Mouse (Mus musculus): Measurements from ENCODE around the gene Cdkn1a. TPM values are rescaled to one million over a fixed set of nuclear protein-coding genes. Genes with fewer than 3 reads are reported as not detected.

Gene Cdkn1a
- polyA plus RNA-seq, 1 experiment, result 171 TPM

DNA sequence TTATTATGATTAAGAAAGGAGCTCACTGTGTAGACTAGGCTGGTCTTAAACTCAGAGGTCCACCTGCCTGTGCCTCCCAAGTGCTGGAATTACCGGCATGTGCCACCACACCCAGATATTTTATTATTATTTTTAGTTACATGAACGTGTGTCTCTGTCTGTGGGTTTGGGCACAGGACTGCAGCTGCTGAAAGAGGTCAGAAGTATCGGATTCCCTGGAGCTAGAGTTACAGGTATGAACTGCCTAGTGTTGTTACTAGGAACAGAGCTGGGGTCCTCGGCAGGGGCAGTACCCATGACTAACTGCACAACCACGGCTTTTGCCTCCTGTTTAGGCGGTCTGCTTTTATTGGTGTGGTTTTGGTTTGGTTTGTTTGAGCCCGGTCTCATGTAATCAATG, 34.6 kb upstream of the Cdkn1a start:
- H3K27ac ChIP-seq (ENCODE audit: insufficient read depth, low read length), result no peak overlapping the region
- no peaks in the 10 kb centered on the region for H3K9me3 ChIP-seq (replicated peaks; ENCODE audit: control insufficient read depth, insufficient read depth, low read length, poor library complexity, severe bottlenecking)
- H3K27me3 ChIP-seq (ENCODE audit: control insufficient read depth, insufficient read depth, low read length, poor library complexity, severe bottlenecking), result no peaks in the 10 kb centered on the region
- no peak overlapping the region for H3K9ac ChIP-seq (ENCODE audit: low read depth, poor library complexity, severe bottlenecking)
- no peaks in the 10 kb centered on the region for H3K36me3 ChIP-seq (ENCODE audit: control insufficient read depth, insufficient read depth, low read length, poor library complexity, severe bottlenecking)
- H3K4me3 ChIP-seq (ENCODE audit: low read depth, low read length), result no peak overlapping the region
- TF ChIP-seq CTCF (IDR thresholded peaks at IDR 0.05; ENCODE audit: low read depth, low read length) (no peak), EP300 (IDR thresholded peaks at IDR 0.05; ENCODE audit: insufficient read depth, low read depth, low read length) (no peak)
- peaks cover 7% of the 10 kb centered on the region for H3K4me1 ChIP-seq (ENCODE audit: control insufficient read depth, insufficient read depth, low read length)

DNA sequence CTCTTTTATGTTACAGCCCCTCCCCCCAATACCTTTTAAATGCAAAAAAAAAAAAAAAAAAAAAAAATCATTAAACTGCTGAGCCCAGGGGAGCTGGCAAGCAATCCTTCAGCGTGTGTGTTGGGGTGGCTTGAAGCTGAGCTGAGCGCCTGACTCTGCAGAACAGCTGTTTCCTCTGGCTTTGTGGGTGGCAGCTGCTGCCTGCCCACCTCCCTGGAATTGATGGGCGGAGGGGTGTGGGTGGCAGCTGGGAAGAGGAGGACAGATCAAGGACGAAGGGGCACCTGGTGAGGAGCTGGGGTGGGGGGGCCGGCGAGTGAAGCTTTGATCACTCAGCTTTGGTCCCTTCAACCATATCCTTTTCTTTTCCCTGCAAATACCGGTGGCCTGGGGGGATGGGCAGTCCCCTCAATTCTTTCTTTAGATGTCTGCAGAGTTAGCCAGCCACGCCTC, 34.1 kb upstream of the Cdkn1a start:
- H3K9ac ChIP-seq (ENCODE audit: low read depth, poor library complexity, severe bottlenecking), result no peak overlapping the region
- H3K4me1 ChIP-seq (ENCODE audit: control insufficient read depth, insufficient read depth, low read length), result peaks cover 7% of the 10 kb centered on the region
- TF ChIP-seq POLR2A (IDR thresholded peaks at IDR 0.05; ENCODE audit: insufficient read depth, low read length) (no peak), EP300 (IDR thresholded peaks at IDR 0.05; ENCODE audit: insufficient read depth, low read depth, low read length) (peak; percentile 82; the same call in 1 of the 2 replicates)
- no peaks in the 10 kb centered on the region for H3K9me3 ChIP-seq (replicated peaks; ENCODE audit: control insufficient read depth, insufficient read depth, low read length, poor library complexity, severe bottlenecking)
- 0 out of 2 replicates have a peak overlapping the region, but pooled peaks have one; percentile 12 for H3K27ac ChIP-seq (ENCODE audit: insufficient read depth, low read length)
- no peak overlapping the region for H3K4me3 ChIP-seq (ENCODE audit: low read depth, low read length)
- H3K27me3 ChIP-seq (ENCODE audit: control insufficient read depth, insufficient read depth, low read length, poor library complexity, severe bottlenecking), result no peaks in the 10 kb centered on the region
- H3K36me3 ChIP-seq (ENCODE audit: control insufficient read depth, insufficient read depth, low read length, poor library complexity, severe bottlenecking), result no peaks in the 10 kb centered on the region

DNA sequence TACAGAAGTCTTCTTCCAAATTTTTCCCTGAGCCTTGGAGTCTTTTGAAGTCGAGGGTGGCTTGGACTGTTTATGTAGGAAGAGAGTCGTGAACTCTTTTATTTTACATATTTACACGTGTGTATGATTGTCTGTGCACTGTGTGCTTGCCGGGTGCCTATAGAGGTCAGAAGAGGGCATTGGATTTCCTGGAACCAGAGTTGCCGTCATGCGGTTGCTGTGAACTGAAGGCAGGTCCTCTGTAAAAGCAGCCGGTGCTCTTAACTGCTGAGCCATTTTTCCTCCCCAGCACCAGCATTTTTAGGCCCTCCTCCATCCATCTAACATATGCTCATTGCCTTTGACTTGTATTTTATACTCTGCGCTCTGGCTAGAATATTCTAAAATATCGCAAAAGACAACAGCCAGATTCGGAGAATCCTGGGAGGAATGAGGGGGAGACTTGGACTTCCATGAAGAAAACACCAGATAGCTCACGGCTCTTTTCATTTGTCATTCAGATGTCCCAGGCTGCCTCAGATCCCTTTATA, 33.4 kb upstream of the Cdkn1a start:
- H3K9me3 ChIP-seq (replicated peaks; ENCODE audit: control insufficient read depth, insufficient read depth, low read length, poor library complexity, severe bottlenecking), result no peaks in the 10 kb centered on the region
- TF ChIP-seq EP300 (IDR thresholded peaks at IDR 0.05; ENCODE audit: insufficient read depth, low read depth, low read length) (no peak), POLR2A (IDR thresholded peaks at IDR 0.05; ENCODE audit: insufficient read depth, low read length) (no peak), CTCF (IDR thresholded peaks at IDR 0.05; ENCODE audit: low read depth, low read length) (no peak)
- peaks cover 7% of the 10 kb centered on the region for H3K4me1 ChIP-seq (ENCODE audit: control insufficient read depth, insufficient read depth, low read length)
- no peak overlapping the region for H3K4me3 ChIP-seq (ENCODE audit: low read depth, low read length)
- H3K27me3 ChIP-seq (ENCODE audit: control insufficient read depth, insufficient read depth, low read length, poor library complexity, severe bottlenecking), result no peaks in the 10 kb centered on the region
- no peak overlapping the region for H3K9ac ChIP-seq (ENCODE audit: low read depth, poor library complexity, severe bottlenecking)
- 0 out of 2 replicates have a peak overlapping the region, but pooled peaks have one; percentile 12 for H3K27ac ChIP-seq (ENCODE audit: insufficient read depth, low read length)
- H3K36me3 ChIP-seq (ENCODE audit: control insufficient read depth, insufficient read depth, low read length, poor library complexity, severe bottlenecking), result no peaks in the 10 kb centered on the region

DNA sequence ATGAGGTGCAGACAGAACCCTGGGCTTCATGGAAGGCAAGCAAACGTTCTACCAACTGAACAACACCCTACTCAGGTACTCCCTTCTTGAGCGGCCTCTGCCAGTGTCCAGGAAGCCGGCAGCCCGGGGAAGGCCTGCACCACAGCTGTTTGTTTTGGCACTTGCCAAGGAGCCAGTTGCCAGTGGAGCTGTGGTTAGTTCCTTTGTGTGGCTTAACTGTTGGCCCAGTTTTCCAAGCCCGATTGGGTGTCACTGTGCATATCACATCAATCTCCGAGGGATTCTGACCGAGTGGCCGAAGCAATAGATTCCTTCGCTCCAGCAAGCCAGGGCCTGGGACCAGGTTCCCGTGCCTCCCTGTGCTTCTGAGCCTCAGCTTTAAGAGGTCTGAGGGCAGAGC, 32.8 kb upstream of the Cdkn1a start:
- H3K4me1 ChIP-seq (ENCODE audit: control insufficient read depth, insufficient read depth, low read length), result peaks cover 7% of the 10 kb centered on the region
- H3K36me3 ChIP-seq (ENCODE audit: control insufficient read depth, insufficient read depth, low read length, poor library complexity, severe bottlenecking), result no peaks in the 10 kb centered on the region
- no peak overlapping the region for H3K9ac ChIP-seq (ENCODE audit: low read depth, poor library complexity, severe bottlenecking)
- H3K9me3 ChIP-seq (replicated peaks; ENCODE audit: control insufficient read depth, insufficient read depth, low read length, poor library complexity, severe bottlenecking), result no peaks in the 10 kb centered on the region
- no peak for TF ChIP-seq EP300 (IDR thresholded peaks at IDR 0.05; ENCODE audit: insufficient read depth, low read depth, low read length)
- TF ChIP-seq POLR2A (IDR thresholded peaks at IDR 0.05; ENCODE audit: insufficient read depth, low read length), result no peak
- TF ChIP-seq CTCF (IDR thresholded peaks at IDR 0.05; ENCODE audit: low read depth, low read length), result no peak
- H3K4me3 ChIP-seq (ENCODE audit: low read depth, low read length), result no peak overlapping the region
- no peak overlapping the region for H3K27ac ChIP-seq (ENCODE audit: insufficient read depth, low read length)
- H3K27me3 ChIP-seq (ENCODE audit: control insufficient read depth, insufficient read depth, low read length, poor library complexity, severe bottlenecking), result no peaks in the 10 kb centered on the region

GRCm38 (mm10) chr17:29058487-29058886, 32.3 kb upstream of the Cdkn1a start:
- TF ChIP-seq CTCF (IDR thresholded peaks at IDR 0.05; ENCODE audit: low read depth, low read length) (no peak), POLR2A (IDR thresholded peaks at IDR 0.05; ENCODE audit: insufficient read depth, low read length) (no peak), EP300 (IDR thresholded peaks at IDR 0.05; ENCODE audit: insufficient read depth, low read depth, low read length) (no peak)
- Histone ChIP-seq H3K9me3 (replicated peaks; ENCODE audit: control insufficient read depth, insufficient read depth, low read length, poor library complexity, severe bottlenecking) (no peaks in the 10 kb centered on the region), H3K4me1 (ENCODE audit: control insufficient read depth, insufficient read depth, low read length) (peaks cover 5% of the 10 kb centered on the region), H3K27ac (ENCODE audit: insufficient read depth, low read length) (no peak overlapping the region), H3K9ac (ENCODE audit: low read depth, poor library complexity, severe bottlenecking) (no peak overlapping the region), H3K4me3 (ENCODE audit: low read depth, low read length) (no peak overlapping the region), H3K36me3 (ENCODE audit: control insufficient read depth, insufficient read depth, low read length, poor library complexity, severe bottlenecking) (no peaks in the 10 kb centered on the region), H3K27me3 (ENCODE audit: control insufficient read depth, insufficient read depth, low read length, poor library complexity, severe bottlenecking) (no peaks in the 10 kb centered on the region)

GRCm38 (mm10) chr17:29059581-29059980, 31.2 kb upstream of the Cdkn1a start:
- Histone ChIP-seq H3K36me3 (ENCODE audit: control insufficient read depth, insufficient read depth, low read length, poor library complexity, severe bottlenecking) (no peaks in the 10 kb centered on the region), H3K9me3 (replicated peaks; ENCODE audit: control insufficient read depth, insufficient read depth, low read length, poor library complexity, severe bottlenecking) (no peaks in the 10 kb centered on the region), H3K4me3 (ENCODE audit: low read depth, low read length) (no peak overlapping the region), H3K27me3 (ENCODE audit: control insufficient read depth, insufficient read depth, low read length, poor library complexity, severe bottlenecking) (no peaks in the 10 kb centered on the region), H3K27ac (ENCODE audit: insufficient read depth, low read length) (no peak overlapping the region), H3K9ac (ENCODE audit: low read depth, poor library complexity, severe bottlenecking) (no peak overlapping the region), H3K4me1 (ENCODE audit: control insufficient read depth, insufficient read depth, low read length) (peaks cover 5% of the 10 kb centered on the region)
- no peak for TF ChIP-seq EP300 (IDR thresholded peaks at IDR 0.05; ENCODE audit: insufficient read depth, low read depth, low read length)
- no peak for TF ChIP-seq CTCF (IDR thresholded peaks at IDR 0.05; ENCODE audit: low read depth, low read length)
- TF ChIP-seq POLR2A (IDR thresholded peaks at IDR 0.05; ENCODE audit: insufficient read depth, low read length), result no peak
